Mouse (Mus musculus): Measurements from ENCODE around the gene Irf2bp2.
"Not testable (repeated sequence)": the region's sequence is repeated elsewhere in the genome, so short reads cannot be mapped to it uniquely, and the experiment has no call there.

Irf2bp2 gene

DNA sequence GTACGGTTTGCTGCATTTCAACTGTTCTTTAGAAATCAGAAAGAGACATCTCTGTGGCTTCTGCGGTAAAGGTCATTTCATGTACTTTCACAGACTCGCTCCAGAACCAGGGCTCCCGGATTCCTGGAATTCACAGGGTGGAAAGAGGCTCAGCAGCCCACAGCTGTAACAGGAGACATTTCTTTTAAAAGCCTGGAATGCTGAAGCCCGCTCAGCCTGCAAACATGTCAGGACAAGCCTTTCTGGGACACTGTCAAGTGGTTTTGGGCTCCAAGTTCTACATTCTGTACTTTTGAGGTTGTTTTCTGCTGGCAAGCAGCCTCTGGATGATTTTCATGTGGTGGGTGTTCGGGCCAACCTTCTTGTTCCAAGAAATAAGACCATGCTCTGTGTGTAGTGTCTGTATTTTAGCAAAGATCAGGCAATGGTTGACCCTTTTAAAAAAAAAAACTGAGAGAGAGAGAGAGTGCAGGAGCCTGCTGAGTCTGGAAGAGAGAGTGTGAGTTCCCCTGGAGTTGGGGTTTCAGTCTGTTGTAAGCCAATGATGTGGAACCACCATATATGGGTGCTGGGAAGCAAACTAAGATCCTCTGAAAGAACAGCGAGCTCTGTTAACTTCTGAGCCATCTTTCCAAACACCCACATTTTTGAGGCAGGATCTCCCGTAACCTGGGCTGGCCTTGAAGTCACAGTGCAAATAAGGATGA is 9.6 kb upstream of the Irf2bp2 start:
- no peak for DNase-seq (ENCODE audit: extremely low spot score, low read depth, low spot score)

DNA sequence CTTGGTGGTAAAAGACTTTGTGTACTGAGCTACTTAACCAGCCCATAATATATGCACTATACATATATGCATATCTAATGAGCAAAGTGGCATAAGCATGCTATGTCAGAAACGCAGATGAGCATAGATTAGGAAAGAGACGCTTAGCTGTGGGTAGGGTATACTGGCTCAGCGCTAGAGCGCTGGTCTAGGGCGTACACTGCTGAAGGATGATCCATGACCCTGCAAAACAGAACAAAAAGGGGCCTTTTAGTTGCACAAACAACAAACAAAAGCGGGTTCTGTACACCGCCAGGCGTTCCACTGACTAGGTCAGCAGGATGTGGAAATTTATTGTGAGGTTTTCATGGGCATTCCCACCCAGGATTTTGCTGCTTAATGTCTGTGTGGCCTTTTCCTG is 8.9 kb upstream of the Irf2bp2 start:
- DNase-seq (ENCODE audit: extremely low spot score, low read depth, low spot score) = no peak

DNA sequence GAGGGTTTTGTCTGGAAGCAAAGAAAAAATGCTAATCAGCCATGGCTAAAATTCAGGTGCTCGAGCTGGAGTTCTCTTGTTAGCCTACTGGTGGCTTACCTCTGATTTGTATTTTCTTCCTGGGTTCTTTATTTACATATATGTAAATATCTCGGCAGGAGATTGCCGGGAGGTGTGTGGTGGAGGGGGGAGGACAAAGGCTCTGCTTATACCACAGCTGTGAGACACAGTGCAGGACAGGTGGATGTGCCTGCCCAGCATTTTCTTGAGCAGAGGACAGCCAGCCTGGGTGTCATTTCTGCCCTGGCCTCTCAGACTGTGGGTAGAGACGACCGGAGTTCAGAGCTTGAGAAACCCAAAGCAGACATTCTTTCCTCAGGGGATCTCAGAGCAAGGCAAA is 7.5 kb upstream of the Irf2bp2 start:
- DNase-seq (ENCODE audit: extremely low spot score, low read depth, low spot score) = no peak

DNA sequence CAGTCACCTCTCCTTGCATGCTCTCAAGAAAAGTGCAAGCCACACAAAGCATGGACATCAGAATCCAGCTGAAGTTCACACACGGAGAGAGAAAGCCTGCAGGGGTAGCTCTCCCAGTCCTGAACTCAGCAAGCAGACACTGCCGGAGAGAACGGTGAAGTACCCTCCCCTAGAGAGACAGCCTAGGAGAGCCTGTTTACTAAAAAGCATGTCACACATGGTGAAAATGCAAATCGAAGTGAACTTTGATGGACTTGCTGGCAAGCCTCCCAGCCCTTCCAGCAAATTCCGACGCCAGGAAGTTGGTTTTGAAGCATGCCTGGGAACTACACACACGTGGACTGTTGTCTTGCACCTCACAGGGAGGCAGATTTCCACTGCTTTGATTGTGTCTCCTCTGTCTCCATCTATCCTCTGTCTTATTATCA is 7.0 kb upstream of the Irf2bp2 start:
- DNase-seq (ENCODE audit: extremely low spot score, low read depth, low spot score) = no peak

DNA sequence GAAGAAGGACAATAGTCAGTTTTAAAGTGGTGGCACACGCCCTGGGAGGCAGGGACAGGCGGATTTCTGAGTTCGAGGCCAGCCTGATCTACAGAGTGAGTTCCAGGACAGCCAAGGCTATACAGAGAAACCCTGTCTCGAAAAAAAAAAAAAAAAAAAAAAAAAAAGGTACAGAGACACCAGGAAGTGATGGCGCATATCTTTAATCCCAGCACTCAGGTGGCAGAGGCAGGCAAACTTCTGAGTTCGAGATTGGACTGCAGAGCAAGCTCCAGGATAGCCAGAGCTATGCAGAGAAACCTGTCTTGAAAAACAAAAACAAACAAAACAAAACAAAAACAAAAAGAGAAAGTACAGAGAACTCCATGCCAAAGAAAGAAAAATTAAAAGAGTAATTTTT is 6.6 kb upstream of the Irf2bp2 start:
- not testable (repeated sequence) for DNase-seq (ENCODE audit: extremely low spot score, low read depth, low spot score)

DNA sequence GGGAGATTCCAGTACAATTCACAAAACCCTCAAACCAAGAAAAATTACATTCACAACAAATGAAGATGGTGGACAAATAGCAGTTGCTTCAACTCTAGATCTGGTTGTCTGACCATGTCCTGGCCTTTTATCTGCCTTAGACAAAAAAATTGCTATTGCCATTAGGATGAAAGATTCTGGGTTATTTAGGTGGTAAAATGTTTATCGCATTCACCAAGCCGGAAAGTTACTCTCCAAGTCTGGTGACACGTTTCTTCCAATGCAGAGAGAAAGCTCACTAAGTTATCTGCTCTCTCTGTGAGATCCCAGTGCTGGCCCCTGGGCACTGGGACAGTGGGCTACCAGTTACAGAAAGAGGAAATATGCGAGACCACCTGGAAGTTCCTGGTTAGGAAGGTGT is 5.5 kb upstream of the Irf2bp2 start:
- no peak for DNase-seq (ENCODE audit: extremely low spot score, low read depth, low spot score)

DNA sequence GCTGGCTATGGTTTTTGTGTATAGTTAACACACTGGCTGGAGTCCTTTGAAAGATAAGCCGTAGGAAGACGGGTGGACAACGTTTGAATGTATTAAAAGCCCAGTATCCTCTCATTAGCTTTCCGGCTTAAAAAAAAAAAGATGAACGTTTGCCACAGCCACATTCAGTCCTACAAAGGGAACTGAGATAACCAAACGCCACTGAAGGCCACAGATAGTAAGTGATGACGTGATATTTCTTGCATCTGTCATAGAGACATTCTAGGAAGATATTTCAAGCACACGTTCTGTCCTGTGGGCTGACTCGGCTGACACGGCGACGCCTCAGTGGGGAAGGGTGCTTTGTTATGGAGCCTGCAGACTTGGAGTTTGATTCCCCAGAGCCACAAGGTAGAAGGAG is 4.4 kb upstream of the Irf2bp2 start:
- DNase-seq (ENCODE audit: extremely low spot score, low read depth, low spot score) = no peak

DNA sequence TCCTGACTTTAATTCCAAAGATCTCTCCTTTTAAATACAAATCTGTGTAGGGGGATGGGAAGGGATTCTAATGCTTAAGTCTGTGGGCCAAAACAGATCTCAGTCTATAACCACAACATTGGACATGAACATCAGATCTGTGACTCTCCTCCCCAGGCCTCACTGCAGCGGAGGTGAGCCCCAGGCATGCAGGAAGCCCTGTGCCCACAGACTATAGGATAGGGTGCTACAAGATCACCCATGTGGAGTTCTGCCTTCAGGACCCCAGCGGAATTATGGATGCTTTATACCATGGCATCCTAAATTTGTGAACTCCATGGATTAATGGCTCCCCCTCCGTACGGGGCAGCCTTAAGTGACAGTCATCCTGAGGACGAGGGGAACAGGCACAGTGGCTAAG is 2.9 kb upstream of the Irf2bp2 start:
- no peak for DNase-seq (ENCODE audit: extremely low spot score, low read depth, low spot score)

DNA sequence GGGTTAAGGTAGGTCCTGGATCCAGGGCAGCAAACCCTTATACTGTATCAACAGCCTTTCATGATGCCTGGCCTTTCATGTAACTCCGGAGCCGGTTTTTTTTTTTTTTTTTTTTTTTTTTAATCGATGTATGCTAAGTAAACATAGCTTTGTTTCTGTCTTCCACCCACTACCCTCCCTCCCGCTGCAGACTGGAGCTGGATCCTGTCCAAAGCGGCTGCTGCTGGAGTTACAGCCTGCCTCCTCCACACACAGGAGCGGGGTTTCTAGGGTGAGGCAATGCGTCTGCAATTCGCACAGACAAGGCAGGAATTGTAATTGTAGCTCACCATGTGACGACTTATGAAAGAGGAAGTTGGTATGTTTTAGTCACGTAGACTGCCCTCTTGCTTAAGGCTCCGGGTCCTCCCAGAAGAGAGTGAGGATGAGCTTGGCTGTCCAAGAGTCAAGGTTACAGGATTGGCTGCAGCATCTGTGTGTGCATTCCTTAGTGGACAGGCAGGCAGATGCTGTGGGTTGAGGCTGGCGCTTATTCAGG is 2.4 kb upstream of the Irf2bp2 start:
- DNase-seq (ENCODE audit: extremely low spot score, low read depth, low spot score) = no peak

DNA sequence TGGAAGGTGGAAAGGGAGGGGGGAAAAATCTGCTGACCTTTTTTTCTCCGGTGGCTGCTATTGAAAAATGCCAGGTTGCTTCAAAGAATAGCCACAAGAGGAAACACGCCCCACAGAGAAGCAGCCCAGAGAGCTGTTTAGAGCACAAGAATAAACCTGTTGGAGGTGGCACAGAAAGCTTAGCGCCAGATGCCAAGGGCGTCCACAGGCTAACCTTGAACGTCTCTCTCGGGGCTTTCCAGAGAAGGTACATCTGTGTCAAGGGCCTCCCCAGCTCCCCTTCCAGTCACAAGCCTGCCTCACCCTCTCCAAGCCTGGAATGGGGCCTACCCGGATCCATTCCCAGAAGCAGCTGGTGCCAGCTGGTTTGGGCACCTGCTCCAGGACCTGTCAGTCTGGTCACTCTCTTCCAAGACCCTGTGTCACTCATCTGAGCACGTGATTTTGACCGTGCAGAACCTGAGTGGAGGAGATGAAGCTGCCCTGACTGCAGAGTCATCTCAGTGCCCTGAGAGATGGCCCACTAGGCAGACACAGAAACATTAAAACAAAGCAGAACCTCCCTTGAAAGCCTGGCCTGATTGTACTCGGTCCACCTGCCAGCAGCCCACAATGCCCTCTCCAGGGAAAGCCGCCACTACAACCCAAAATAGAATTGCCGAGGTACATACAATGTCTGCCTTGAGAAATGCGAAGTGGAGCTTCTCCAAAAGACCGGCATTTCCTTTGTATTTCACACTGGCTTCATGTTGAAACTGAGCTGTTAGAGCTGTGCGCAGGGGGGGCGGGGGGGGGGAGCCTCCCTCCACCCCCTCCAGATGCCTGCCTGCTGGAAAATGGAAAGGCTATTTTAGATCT is 1.6 kb upstream of the Irf2bp2 start:
- no peak for DNase-seq (ENCODE audit: extremely low spot score, low read depth, low spot score)

DNA sequence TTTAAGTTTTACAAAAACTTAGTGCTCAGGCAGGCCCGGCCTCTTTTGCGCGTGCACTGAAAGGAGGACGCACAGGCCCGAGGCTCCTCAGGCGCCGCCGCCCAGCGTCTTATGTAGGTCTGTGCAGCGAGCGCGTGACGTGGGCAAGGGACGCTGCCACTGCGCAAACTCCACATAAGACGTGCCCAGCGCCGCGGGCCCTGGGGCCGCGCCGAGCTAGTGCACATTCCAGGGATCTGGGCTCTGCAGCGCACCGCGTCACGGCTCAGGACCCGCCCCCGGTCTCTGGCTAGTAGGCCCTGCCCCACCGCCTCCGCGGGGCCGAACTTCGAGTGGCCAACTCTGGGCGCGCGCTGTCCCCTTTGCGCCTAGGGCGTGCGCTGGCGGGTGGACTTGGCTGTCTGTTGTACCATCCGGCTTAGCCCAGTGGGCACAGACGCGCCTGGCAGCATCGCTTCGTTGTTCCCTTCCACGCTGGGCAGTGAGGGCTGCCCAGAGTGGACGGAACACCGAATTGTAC is 755 bp upstream of the Irf2bp2 start:
- DNase-seq (ENCODE audit: extremely low spot score, low read depth, low spot score) = peak; percentile 89

DNA sequence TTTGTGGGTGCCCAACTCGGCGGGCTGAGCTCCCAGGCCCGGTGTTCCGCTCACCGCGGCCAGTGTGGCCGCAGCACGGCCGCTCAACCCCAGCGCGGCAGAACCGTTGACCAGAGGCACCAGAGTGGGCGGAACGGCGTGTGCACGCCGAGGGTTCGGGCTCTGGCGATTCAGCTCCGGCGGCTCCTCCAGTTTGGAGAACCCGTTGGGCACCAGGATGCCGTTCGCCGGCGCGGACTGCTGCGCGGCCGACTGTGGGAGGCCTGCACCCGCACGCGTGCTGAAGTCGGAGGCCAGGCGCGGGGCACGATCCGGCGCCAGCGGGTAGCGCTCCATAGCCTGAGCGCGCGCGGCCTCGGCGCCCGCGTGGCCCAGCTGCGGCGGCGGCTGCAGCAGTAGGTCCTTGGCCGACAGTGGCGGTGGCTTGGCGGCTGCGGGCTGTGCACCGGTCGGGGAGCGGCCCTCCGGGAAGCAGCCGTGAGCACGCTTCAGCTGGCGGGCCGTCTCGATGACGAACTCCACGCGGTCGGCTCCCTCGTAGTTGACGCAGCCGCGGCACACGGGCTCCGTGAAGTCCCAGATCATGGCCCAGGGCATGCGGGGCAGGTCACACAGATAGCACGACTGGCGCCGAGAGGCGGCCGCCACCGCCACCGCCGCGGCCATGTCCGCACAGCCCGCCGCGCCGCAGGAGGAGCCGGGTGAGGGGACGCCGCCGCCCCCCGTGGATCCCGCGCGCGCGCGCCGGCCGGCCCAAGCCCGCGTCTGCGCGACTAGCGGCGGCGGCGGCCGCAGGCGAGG is 815 bp downstream of the Irf2bp2 start:
- DNase-seq (ENCODE audit: extremely low spot score, low read depth, low spot score) = no peak

DNA sequence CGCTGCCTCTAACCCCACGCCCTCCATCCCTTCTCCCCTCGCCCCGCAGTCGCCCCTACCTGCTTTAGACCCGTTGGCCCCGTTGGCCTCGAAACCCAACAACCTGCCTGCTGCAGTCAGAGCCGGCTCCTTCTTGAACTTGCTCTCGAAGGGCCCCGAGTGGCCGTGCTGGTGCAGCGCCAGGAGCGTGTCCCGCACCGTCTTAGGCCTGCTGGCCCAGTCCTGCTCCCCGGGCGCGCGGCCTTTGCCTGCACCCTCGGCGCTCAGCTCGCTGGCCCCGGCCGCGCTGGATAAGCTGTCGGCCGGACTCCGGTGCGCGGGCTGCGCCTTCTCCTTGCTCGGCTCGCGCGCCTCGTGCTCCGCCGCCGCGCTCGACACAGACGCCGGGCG is 1.4 kb downstream of the Irf2bp2 start:
- no peak for DNase-seq (ENCODE audit: extremely low spot score, low read depth, low spot score)

DNA sequence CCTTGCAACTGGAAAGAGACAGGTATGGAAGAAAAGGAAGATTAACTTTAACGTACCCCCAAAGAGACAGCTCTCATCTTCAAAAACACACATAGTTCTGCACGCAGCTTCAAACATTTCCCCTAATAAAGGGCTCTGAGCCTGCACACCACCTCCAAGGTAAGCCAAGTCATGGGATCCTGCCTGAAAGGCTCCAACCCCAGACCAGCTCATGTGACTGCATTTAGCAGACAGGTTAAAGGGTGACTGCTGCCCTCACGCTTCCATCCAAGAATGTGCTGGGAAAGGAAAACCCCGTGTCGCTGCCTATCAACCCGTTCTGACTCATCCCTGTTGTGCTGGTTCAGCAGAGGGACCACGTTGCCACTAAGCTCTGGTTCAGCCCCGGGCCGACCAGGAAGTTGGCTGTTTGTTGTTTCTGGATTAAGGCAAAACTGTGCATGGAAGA is 1.9 kb downstream of the Irf2bp2 start:
- DNase-seq (ENCODE audit: extremely low spot score, low read depth, low spot score) = no peak

DNA sequence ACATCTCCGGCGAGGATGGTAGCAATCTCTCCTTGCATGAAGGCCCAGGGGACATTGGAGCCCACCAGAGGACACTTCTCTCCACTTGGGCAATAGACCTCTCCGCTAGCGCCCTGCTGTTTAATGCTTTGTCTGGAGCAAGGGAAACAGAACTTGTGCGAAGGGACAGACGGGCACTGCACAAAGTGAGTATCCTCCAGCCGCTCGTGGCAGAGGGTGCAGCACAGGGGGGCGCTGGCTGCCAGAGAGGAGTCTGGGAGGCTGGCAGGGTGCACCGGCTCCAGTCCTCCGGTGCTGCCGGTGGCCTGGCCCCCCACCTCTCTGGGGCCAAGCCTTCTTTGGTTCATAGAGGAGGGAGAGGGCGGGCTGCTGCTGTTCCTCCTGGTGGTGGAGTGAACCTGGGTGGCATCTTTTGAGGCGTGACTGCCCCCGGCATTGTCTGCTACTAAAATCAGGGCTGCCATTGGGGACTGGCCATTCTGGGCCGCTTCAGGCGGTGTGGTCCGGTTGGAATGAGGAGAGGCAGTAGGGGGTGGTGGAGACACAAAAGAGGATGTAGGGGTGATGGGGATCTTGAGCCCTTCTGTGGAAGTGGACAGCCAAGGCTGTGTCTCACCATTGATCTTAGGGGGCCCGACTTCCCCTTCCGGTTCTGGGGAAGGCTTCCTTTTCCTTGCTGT is 2.5 kb downstream of the Irf2bp2 start:
- DNase-seq (ENCODE audit: extremely low spot score, low read depth, low spot score) = no peak

DNA sequence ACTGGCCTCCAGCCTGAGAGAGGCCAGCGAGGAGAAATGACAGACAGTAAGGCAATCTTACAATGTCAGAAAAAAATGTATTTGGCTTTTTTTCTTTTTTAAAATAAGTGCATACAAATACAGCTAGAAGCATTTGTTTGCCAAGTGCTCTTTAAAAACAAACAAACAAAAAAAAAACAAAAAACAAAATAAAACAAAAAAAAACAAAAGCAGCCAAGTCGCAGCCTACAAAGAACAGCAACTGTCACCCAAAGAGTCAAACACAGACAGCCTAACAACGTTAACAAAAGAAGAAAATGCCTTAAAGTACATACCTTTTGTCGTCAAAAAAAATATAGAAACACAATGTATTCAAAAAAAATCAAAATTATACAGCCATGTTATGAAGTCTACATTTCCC is 3.2 kb downstream of the Irf2bp2 start:
- no peak for DNase-seq (ENCODE audit: extremely low spot score, low read depth, low spot score)

DNA sequence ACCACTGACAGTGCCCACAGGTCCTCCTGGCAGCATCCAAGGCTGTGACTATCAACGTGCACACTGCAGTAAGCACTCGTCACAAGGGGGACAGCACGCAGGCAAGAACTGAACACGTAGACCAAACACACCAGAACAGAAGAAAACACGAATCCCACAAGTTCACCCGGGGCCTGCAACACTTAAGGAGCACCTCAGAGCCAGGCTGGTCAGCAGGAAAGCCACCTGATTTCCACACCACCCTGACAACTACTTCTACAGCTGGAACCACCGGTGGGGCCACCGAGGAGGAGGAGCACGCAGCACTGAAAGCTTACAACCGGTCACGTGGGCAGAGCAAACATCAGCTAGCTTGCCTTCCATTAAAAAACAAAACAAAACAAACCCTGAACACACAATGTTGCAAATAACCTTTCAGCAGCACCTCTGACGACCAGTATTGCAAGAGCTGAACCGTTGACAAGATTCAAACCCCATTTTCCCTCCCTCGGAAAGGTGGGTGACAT is 3.7 kb downstream of the Irf2bp2 start:
- no peak for DNase-seq (ENCODE audit: extremely low spot score, low read depth, low spot score)

DNA sequence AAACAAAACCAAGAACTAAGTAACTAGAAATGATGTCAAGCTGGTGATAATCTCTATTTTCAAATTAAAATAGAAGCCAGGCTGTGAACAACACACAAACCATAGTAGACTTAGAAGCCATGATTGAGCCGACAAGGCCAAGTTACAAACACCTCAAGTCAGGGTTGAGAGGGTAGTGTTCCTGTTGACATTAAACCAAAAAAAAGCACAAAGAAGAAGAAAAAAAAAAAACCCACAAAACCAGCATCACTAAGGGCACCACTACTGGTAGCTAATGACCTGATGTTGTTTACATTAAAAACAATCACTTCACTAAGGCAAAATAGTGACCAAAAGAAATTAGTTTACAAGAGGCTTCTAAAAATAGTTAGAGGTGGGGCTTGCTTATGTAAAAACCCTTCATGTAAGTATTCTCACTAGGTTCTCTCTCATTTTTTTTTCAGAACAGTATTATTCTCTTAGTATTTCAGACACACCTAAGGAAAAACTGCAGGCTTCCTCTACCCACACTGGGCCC is 4.2 kb downstream of the Irf2bp2 start:
- no peak for DNase-seq (ENCODE audit: extremely low spot score, low read depth, low spot score)

DNA sequence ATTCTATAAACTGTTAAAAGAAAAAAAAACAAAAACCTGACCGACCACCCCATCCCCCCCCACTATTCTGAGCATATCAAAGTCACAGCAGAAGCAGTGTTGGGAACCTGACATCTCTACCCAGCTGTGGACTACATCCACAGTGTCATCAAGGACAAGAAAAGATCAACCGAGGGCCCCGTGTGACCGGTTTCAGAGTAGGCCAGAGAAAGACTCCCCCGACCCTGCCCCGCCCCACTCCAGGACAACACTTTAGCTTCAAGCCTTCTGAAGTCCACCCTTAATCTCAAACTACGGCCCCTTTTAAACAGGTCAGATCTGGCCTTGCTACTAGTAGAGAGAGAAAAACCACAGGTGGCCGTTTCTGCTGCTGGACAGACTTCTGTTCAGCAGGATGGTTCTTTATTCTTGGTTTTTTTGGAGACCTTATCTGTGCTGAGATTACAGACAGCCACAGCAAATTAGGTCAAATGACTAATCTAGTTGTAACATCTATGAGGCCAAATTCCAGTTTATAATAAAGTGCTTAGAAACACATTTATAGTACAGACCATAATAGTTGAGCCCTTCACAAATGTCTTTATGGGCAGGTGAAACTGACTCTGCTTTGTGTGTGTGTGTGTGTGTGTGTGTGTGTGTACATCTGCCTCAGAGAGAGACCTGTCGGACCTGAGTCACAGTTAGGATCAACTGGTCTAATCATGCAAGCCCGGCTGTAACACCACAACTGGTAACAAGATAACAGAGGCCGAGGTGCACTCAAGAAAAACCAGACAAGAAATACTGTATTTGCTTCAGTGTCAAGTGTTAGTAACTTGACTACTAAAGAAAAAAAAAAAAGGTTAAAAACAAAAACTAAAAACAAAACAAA is 4.9 kb downstream of the Irf2bp2 start:
- no peak for DNase-seq (ENCODE audit: extremely low spot score, low read depth, low spot score)
